Mouse (Mus musculus): ENCODE results near the gene Aldh1a7. TPM values are rescaled to one million over a fixed set of nuclear protein-coding genes. Genes with fewer than 3 reads are reported as not detected.

Aldh1a7 gene
- polyA plus RNA-seq (2015; fragmentation: Nextera tagmentation; extraction: Ambion mirVana) = 3.9 TPM in 2 replicates

DNA sequence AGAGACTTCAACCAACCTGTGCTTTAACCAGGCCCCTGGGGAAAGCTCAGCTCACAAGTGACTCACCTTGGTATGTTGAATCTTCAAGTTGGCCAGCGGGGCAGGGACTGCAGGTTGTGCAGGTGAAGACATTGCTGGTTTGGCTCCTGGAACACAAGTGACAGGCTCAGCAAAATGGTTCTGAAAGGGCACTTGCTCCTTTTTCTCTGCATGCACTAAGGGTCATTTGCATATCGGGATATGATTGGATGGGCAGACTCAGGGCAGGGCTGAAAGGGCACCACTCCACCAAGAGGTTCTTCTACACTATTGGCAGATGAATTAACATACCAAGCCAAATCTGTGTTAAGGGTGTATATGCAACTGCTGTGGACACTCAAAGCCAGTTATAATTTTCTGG lies at the start of gene Aldh1a7:
TSS of gene Aldh1a7 (minus strand) at position 182 of the 400 bp plus-strand sequence.
- WGBS = 58% methylated on average over 2 of the region's 2 CpGs
- DNase-seq (ENCODE audit: low spot score) = peak; percentile 29
- no peak within 1 kb of the TSS for H3K4me2 ChIP-seq (ENCODE audit: low read length)

DNA sequence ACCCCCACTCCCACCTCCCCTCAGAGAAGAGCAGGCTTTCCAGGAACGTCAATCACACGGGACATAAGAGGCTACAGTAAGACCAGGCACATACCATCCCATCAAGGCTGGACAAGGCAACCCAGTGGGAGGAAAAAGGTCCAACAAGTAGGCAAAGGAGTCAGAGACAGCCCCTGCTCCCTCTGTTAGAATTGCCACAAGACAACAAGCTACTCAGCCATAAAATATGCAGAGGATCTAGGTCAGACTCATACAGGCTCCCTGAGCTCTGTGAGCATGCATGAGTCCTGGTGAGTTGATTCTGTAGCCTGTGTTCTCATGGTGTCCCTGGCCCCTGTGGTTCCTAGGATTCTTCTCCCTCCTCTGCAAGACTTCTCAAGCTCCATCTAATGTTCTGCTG lies 48.3 kb upstream of the Aldh1a7 start:
- no peak overlapping the region for H3K4me2 ChIP-seq (ENCODE audit: low read length)
- H3K27me3 ChIP-seq (ENCODE audit: insufficient read depth, low read length) = no peaks in the 10 kb centered on the region
- no peaks in the 10 kb centered on the region for H3K9me3 ChIP-seq (replicated peaks; ENCODE audit: low read length)
- H3K9ac ChIP-seq (ENCODE audit: low read depth, low read length) = no peak overlapping the region
- H3K27ac ChIP-seq = no peak overlapping the region
- DNase-seq (ENCODE audit: low spot score) (no peak), ATAC-seq (replicated peaks; ENCODE audit: low FRiP score, low read depth) (no peak)
- no peaks in the 10 kb centered on the region for H3K4me1 ChIP-seq (replicated peaks; ENCODE audit: insufficient read depth, low read length)
- TF ChIP-seq CTCF (IDR thresholded peaks at IDR 0.05; ENCODE audit: low read depth) = no peak
- 70% methylated on average over 2 of the region's 2 CpGs for WGBS
- no peaks in the 10 kb centered on the region for H3K36me3 ChIP-seq (ENCODE audit: insufficient read depth, low read length)
- H3K4me3 ChIP-seq (replicated peaks; ENCODE audit: low read depth, low read length) = no peak overlapping the region

More for the DNA sequence above, at the start of gene Aldh1a7:
- no peaks in the 10 kb centered on the region for H3K9me3 ChIP-seq (replicated peaks; ENCODE audit: low read length)
- H3K27me3 ChIP-seq (ENCODE audit: insufficient read depth, low read length) = no peaks in the 10 kb centered on the region
- no peaks in the 10 kb centered on the region for H3K4me1 ChIP-seq (replicated peaks; ENCODE audit: insufficient read depth, low read length)
- H3K9ac ChIP-seq (ENCODE audit: low read depth, low read length) = no peak within 1 kb of the TSS
- H3K4me3 ChIP-seq (replicated peaks; ENCODE audit: low read depth, low read length) = no peak within 1 kb of the TSS
- no peak within 1 kb of the TSS for H3K27ac ChIP-seq
- no peak for TF ChIP-seq CTCF (IDR thresholded peaks at IDR 0.05; ENCODE audit: low read depth)
- ATAC-seq (replicated peaks; ENCODE audit: low FRiP score, low read depth) = peak; percentile 46
- H3K36me3 ChIP-seq (ENCODE audit: insufficient read depth, low read length) = no peaks in the 10 kb centered on the region

DNA sequence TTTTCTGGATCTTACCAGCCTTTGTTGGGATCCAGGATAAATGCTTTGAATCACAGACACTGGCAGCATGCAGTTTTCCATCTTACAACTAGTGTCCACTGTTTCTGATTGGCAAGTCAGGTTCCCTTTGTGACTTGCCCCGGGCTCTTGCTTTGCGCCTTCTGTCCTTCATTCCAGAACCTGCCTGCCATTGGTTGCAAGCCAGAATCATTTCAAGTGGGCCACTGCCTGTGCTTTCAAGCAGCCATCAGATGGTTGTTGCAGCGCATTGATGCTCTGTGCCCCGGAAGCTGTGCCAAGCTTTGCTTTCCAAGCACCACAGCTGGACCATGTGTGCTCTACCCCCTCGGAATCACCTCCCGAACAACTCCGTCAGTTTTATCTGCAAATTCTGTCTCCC lies 46.6 kb upstream of the Aldh1a7 start:
- no peaks in the 10 kb centered on the region for H3K4me1 ChIP-seq (replicated peaks; ENCODE audit: insufficient read depth, low read length)
- no peaks in the 10 kb centered on the region for H3K27me3 ChIP-seq (ENCODE audit: insufficient read depth, low read length)
- no peak for TF ChIP-seq CTCF (IDR thresholded peaks at IDR 0.05; ENCODE audit: low read depth)

DNA sequence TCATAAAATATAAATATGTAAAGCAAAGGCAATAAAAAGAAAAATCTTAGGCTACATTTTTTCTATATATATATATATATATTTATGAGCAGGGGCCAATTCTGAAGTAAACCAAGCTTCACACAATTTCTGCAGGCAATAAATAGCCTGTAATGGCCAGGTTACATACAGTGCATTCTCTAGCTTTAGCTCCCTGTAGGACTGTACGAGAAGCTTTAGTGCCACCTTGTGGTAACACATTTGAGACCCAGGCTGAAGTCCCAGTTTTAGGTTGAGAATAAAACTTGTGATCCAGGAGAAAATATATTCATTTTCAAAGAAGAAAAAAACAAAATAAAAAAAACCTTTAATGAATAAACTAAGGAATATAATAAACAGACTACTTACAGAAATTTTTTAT lies 36.9 kb upstream of the Aldh1a7 start:
- Histone ChIP-seq H3K4me2 (ENCODE audit: low read length) (no peak overlapping the region), H3K27me3 (ENCODE audit: insufficient read depth, low read length) (no peaks in the 10 kb centered on the region), H3K4me1 (replicated peaks; ENCODE audit: insufficient read depth, low read length) (no peaks in the 10 kb centered on the region), H3K9me3 (replicated peaks; ENCODE audit: low read length) (no peaks in the 10 kb centered on the region), H3K36me3 (ENCODE audit: insufficient read depth, low read length) (no peaks in the 10 kb centered on the region), H3K27ac (no peak overlapping the region), H3K4me3 (replicated peaks; ENCODE audit: low read depth, low read length) (no peak overlapping the region), H3K9ac (ENCODE audit: low read depth, low read length) (no peak overlapping the region)
- TF ChIP-seq CTCF (IDR thresholded peaks at IDR 0.05; ENCODE audit: low read depth) = peak; percentile 73
- WGBS = 20% methylated on average over 1 of the region's 1 CpGs
- 0 out of 2 replicates have a peak, but pooled peaks have one; percentile 49 for ATAC-seq (replicated peaks; ENCODE audit: low FRiP score, low read depth)
- peak; percentile 72 for DNase-seq (ENCODE audit: low spot score)

More for the DNA sequence above, 46.6 kb upstream of the Aldh1a7 start:
- Histone ChIP-seq H3K27ac (no peak overlapping the region), H3K9ac (ENCODE audit: low read depth, low read length) (no peak overlapping the region), H3K4me2 (ENCODE audit: low read length) (no peak overlapping the region), H3K4me3 (replicated peaks; ENCODE audit: low read depth, low read length) (no peak overlapping the region), H3K9me3 (replicated peaks; ENCODE audit: low read length) (no peaks in the 10 kb centered on the region), H3K36me3 (ENCODE audit: insufficient read depth, low read length) (no peaks in the 10 kb centered on the region)
- ATAC-seq (replicated peaks; ENCODE audit: low FRiP score, low read depth) (no peak), DNase-seq (ENCODE audit: low spot score) (no peak)
- 82% methylated on average over 7 of the region's 7 CpGs for WGBS

DNA sequence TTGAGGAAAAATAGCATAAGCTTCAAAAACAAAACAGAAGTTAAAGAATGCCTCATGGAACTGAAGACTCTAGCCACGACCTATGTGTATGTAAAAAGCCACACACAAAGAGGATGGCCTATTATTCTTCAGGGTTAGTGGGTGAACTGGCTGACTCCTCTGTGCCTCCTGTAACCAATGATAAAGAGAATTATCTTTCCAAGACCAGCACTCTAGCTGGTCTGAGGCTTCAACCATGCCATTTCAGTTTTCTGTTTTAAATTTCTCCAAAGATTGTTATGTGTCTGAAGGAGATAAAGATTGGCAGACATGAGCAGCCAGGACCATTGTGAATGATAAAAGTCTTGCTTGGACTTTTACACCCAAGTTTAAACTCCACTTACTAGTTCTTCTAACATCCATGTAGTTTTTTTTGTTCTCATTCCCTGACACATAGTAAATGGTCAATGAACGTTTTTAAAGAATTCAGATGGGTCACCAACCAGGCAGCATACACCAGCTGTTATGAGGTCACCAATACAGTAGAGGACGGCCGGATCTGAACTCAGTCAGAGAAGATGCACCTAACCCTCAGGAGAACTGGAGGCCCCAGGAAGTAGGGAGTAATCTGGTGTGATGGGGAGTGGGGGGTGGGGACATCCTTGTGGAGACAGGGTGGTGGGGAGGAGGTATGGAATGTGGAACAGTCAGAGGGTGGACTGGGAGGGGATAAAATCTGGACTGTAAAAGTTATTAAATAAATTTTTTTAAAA lies 34.5 kb upstream of the Aldh1a7 start:
- 56% methylated on average over 4 of the region's 4 CpGs for WGBS
- H3K4me3 ChIP-seq (replicated peaks; ENCODE audit: low read depth, low read length) = no peak overlapping the region
- ATAC-seq (replicated peaks; ENCODE audit: low FRiP score, low read depth) = no peak
- TF ChIP-seq CTCF (IDR thresholded peaks at IDR 0.05; ENCODE audit: low read depth) = no peak
- H3K9me3 ChIP-seq (replicated peaks; ENCODE audit: low read length) = no peaks in the 10 kb centered on the region
- no peaks in the 10 kb centered on the region for H3K27me3 ChIP-seq (ENCODE audit: insufficient read depth, low read length)
- no peak overlapping the region for H3K27ac ChIP-seq
- H3K4me2 ChIP-seq (ENCODE audit: low read length) = no peak overlapping the region
- DNase-seq (ENCODE audit: low spot score) = no peak
- H3K36me3 ChIP-seq (ENCODE audit: insufficient read depth, low read length) = no peaks in the 10 kb centered on the region
- no peak overlapping the region for H3K9ac ChIP-seq (ENCODE audit: low read depth, low read length)
- no peaks in the 10 kb centered on the region for H3K4me1 ChIP-seq (replicated peaks; ENCODE audit: insufficient read depth, low read length)

DNA sequence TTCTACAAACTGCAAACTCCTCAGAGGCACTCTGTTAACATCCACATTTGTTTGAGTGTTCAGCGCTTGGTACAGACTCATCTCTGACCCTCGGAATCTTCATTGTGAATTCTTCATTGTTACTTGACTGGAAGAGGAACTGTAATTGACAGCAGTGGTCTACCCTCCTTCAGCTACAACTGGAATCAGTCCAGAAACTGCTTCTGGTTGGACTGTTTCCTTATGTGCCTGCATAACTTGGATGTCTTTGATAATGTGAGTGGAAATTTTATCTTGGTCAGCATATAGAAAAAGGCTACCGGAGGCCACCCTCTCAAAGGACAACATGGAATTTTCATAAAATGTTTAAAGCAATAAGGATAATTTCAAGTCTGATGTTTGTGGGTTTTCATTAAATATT lies 33.8 kb upstream of the Aldh1a7 start:
- ATAC-seq (replicated peaks; ENCODE audit: low FRiP score, low read depth) = no peak
- no peaks in the 10 kb centered on the region for H3K4me1 ChIP-seq (replicated peaks; ENCODE audit: insufficient read depth, low read length)
- WGBS = 70% methylated on average over 3 of the region's 3 CpGs
- TF ChIP-seq CTCF (IDR thresholded peaks at IDR 0.05; ENCODE audit: low read depth) = no peak
- DNase-seq (ENCODE audit: low spot score) = no peak
- no peaks in the 10 kb centered on the region for H3K36me3 ChIP-seq (ENCODE audit: insufficient read depth, low read length)
- H3K9ac ChIP-seq (ENCODE audit: low read depth, low read length) = no peak overlapping the region
- no peak overlapping the region for H3K27ac ChIP-seq
- no peaks in the 10 kb centered on the region for H3K9me3 ChIP-seq (replicated peaks; ENCODE audit: low read length)
- no peaks in the 10 kb centered on the region for H3K27me3 ChIP-seq (ENCODE audit: insufficient read depth, low read length)
- no peak overlapping the region for H3K4me3 ChIP-seq (replicated peaks; ENCODE audit: low read depth, low read length)
- no peak overlapping the region for H3K4me2 ChIP-seq (ENCODE audit: low read length)

Measured in kidney, postnatal 0 days (tissue).